Mouse (Mus musculus) midbrain, embryonic 11.5 days (tissue): Measurements from ENCODE around the gene Mark3. TPM values are rescaled to one million over a fixed set of nuclear protein-coding genes. Genes with fewer than 3 reads are reported as not detected.

Source experiments
- ATAC-seq: fragments of 200-750 bp; cut with Nextera tagmentation; 2 replicates; pipeline ENCODE4 v1.8.0; 2017; ENCODE audit warnings: moderate TSS enrichment, moderate library complexity; ENCODE audit not compliant: low FRiP score
- DNase-seq: peaks from one replicate; pipeline ENCODE4 v3.0.0; 2015; ENCODE audit warnings: low spot score; ENCODE audit errors: missing footprints
- H3K27ac ChIP-seq: fragments of 300-500 bp; sonication (generic); 2 replicates; pipeline ENCODE4 v1.5.1; 2014; ENCODE audit warnings: low read depth, low read length
- H3K27me3 ChIP-seq: fragments of 300-500 bp; sonication (generic); 2 replicates; pipeline ENCODE4 v1.6.1; 2014; ENCODE audit warnings: mild to moderate bottlenecking, low read length, moderate library complexity, mixed read lengths; ENCODE audit not compliant: control insufficient read depth, insufficient read depth
- H3K36me3 ChIP-seq: fragments of 300-500 bp; sonication (generic); 2 replicates; pipeline ENCODE4 v1.6.1; 2014; ENCODE audit warnings: mild to moderate bottlenecking, low read length, moderate library complexity, mixed read lengths; ENCODE audit not compliant: control insufficient read depth, insufficient read depth
- H3K4me1 ChIP-seq: fragments of 300-500 bp; sonication (generic); 2 replicates; pipeline ENCODE4 v1.6.1; 2014; ENCODE audit warnings: low read length; ENCODE audit not compliant: control insufficient read depth, insufficient read depth
- H3K4me2 ChIP-seq: fragments of 300-500 bp; sonication (generic); 2 replicates; pipeline ENCODE4 v1.6.1; 2014; ENCODE audit warnings: mild to moderate bottlenecking, moderate library complexity
- H3K4me3 ChIP-seq: fragments of 300-500 bp; sonication (generic); 2 replicates; pipeline ENCODE4 v1.5.1; 2014; ENCODE audit warnings: low read depth, low read length
- H3K9ac ChIP-seq: fragments of 300-500 bp; sonication (generic); 2 replicates; pipeline ENCODE4 v1.6.1; 2014; ENCODE audit warnings: low read length
- H3K9me3 ChIP-seq: fragments of 300-500 bp; sonication (generic); 2 replicates; pipeline ENCODE4 v1.6.1; 2016; ENCODE audit warnings: low read length; ENCODE audit not compliant: control insufficient read depth
- WGBS: fragments of 180-500 bp; shearing (Covaris S2); extraction: QIAGEN DNeasy Blood & Tissue Kit; methylation state at CpG from one replicate; pipeline ENCODE4 v1.1.7; 2014; 5-methylcytosine and 5-hydroxymethylcytosine counted together
- polyA plus RNA-seq: library from polyadenylated mRNA; unstranded; fragments of >200 nt; fragmentation: Nextera tagmentation; extraction: Ambion mirVana; gene quantifications from 2 replicates; pipeline ENCODE4 v1.2.1, GENCODE M21; 2014

Mark3 gene
- polyA plus RNA-seq, 1 experiment from 2014 or later, result 73.7 TPM

DNA sequence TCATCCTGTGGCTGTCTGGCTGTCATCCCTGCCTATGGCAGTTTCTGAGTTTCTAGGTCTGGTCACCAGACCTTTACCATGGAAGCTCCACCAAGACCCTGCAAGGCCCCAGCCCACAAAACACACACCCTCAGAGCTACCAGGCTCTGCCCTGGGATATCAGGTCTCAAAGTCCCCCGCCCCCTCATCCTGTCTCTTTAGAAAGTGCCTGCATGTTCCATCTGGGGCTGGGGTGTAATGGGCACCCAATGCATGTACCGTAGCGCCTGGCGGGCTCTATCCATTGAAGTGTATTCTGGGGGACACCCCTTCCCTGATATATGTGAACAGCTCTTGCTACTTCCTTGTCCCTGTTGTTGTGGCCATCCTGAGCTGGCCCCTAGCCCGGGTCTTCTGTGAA lies 118.6 kb downstream of the Mark3 start:
- peak overlapping the region; percentile 45 for H3K4me2 ChIP-seq
- H3K36me3 ChIP-seq, result no peaks in the 10 kb centered on the region
- DNase-seq (peak; percentile 87), ATAC-seq (no peak)
- WGBS, result 73% methylated on average over 5 of the region's 5 CpGs
- H3K9ac ChIP-seq, result peak overlapping the region; percentile 71
- peaks cover 71% of the 10 kb centered on the region for H3K4me1 ChIP-seq
- H3K27ac ChIP-seq, result peak overlapping the region; percentile 98
- no peaks in the 10 kb centered on the region for H3K27me3 ChIP-seq
- no peaks in the 10 kb centered on the region for H3K9me3 ChIP-seq
- no peak overlapping the region for H3K4me3 ChIP-seq

DNA sequence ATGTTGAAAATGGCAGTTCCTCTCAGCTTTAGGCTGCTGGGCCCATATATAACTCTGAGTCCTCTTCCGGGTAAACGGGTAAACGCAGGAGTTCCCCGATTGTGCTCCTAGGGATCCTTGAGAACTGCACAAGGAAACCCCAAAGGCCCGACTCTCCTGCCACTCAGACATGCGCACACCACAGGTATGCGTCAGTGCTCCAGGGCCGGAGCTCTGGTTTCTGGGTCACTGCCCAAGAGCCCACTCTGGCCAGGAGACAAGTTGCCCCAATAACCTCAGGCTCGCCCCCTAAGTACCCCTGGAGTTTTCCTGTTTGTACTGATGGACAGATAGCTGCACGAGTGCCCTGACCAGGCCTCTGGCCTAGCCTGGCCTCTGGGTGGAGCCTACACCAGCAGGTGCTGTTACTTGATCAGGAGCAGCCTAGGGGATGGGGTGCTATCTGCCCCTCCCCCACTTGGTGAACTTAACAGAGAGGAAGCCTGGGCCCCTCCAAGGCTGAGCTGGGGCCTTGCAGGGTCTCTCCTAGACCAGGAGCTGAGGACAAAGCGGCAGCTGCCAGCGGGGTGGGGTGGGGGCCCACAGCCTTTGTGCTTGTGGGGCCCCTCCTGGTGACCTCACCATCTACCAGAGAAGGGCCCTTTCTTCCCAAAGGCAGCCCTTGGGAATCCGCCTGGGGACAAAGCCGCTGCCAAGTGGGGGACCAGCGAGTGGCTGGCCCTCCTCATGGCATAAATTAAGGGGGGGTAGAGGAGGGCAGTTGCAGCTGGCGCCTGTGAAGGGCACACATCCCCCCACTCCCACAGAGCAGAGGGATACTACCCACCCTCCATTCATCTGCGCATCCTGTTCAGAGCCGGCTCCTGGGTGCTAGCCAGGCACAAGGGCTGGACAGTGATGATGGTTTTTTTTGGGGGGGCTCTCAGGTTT lies 119.3 kb downstream of the Mark3 start:
- DNase-seq, result peak; percentile 98
- H3K9me3 ChIP-seq, result no peaks in the 10 kb centered on the region
- no peaks in the 10 kb centered on the region for H3K36me3 ChIP-seq
- H3K27me3 ChIP-seq, result no peaks in the 10 kb centered on the region
- peak overlapping the region; percentile 98 for H3K27ac ChIP-seq
- peak overlapping the region; percentile 71 for H3K9ac ChIP-seq
- peak overlapping the region; percentile 45 for H3K4me2 ChIP-seq
- 0 out of 2 replicates have a peak overlapping the region, but pooled peaks have one; percentile 12 for H3K4me3 ChIP-seq
- 15% methylated on average over 18 of the region's 18 CpGs for WGBS
- ATAC-seq, result peak; percentile 87
- H3K4me1 ChIP-seq, result peaks cover 65% of the 10 kb centered on the region

DNA sequence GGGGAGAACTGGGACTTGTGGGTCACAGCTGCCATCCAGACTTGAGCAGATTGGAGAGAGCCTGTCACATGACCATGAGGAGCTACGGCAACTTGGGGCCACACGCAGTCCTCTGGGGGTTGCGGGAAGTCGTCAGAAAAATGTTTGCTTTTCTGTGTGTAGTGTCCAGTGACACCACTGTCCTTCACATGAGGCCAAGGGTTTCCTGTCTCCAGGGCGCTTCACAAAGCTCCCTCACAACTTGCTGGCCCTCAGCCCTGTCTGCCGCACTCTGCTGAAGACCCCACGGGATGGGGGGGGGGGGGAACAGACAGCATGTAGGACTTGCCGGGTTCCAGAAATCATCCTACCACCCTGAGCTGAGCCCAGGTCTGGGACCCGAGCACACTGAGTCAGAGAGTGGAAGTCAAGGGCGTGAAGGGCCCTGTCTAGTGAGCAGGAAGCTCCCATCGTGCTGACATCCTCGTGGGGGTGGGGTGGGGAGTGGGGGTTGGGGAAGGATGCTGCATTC lies 120.0 kb downstream of the Mark3 start:
- DNase-seq, result no peak
- H3K9ac ChIP-seq, result peak overlapping the region; percentile 71
- H3K27me3 ChIP-seq, result no peaks in the 10 kb centered on the region
- H3K36me3 ChIP-seq, result no peaks in the 10 kb centered on the region
- 1% methylated on average over 12 of the region's 12 CpGs for WGBS
- peak overlapping the region; percentile 45 for H3K4me2 ChIP-seq
- 0 out of 2 replicates have a peak overlapping the region, but pooled peaks have one; percentile 12 for H3K4me3 ChIP-seq
- ATAC-seq, result peak; percentile 13
- peaks cover 65% of the 10 kb centered on the region for H3K4me1 ChIP-seq
- H3K27ac ChIP-seq, result peak overlapping the region; percentile 98
- no peaks in the 10 kb centered on the region for H3K9me3 ChIP-seq

DNA sequence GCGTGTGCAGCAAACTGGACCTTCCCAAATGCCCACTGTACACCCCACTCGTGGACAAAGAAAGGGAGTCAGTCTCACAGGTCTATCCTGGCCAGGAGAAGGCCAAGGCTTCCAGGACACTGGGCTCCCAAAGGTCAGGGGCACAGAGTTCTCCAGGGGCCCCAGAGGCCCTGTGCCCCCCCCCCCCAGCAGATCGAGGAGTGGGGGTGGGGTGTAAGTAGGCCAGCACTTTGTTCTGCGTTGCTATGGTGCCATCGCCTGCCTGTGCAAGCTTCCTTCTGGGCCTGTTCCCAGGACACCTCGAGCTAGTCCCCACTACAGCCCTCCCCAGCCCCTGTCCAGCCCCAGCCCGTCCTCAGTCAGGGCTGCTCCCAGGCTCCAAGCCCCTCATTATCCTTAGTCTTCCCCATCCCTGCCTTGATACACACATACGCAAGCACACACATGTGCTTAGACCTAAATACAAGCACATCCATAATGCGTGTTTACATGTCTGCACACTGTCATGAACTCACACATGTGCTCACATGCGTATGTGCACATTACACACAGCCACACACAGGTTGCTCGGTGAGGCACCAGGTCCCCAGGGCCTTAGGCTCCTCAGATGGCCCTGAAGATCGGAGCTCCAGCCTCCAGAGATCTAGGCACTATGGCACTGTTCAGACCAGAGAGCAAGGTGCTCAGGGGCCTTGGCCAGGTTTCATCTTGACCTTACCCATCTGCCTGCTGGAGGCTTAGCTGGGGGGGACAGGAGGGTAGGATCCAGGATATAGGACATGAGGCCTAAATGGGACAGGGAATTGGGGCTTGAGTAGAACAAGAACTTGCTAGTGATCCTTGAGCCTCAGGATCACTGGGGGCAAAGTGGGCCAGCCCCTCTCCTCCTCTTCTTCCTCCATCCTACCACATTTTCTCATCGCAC lies 120.8 kb downstream of the Mark3 start:
- Histone ChIP-seq H3K4me3 (no peak overlapping the region), H3K36me3 (no peaks in the 10 kb centered on the region), H3K4me1 (peaks cover 60% of the 10 kb centered on the region), H3K27ac (peak overlapping the region; percentile 98), H3K9me3 (no peaks in the 10 kb centered on the region), H3K27me3 (no peaks in the 10 kb centered on the region), H3K9ac (peak overlapping the region; percentile 71), H3K4me2 (peak overlapping the region; percentile 45)
- peak; percentile 97 for DNase-seq
- ATAC-seq, result peak; percentile 51
- WGBS, result 33% methylated on average over 13 of the region's 13 CpGs

- 22% methylated on average over 6 of the region's 6 CpGs for WGBS
- ATAC-seq (no peak), DNase-seq (peak; percentile 98)
- no peak overlapping the region for H3K4me2 ChIP-seq
- peak overlapping the region; percentile 71 for H3K9ac ChIP-seq
- peak overlapping the region; percentile 98 for H3K27ac ChIP-seq
- no peaks in the 10 kb centered on the region for H3K9me3 ChIP-seq
- H3K36me3 ChIP-seq, result no peaks in the 10 kb centered on the region
- no peak overlapping the region for H3K4me3 ChIP-seq
- H3K4me1 ChIP-seq, result peaks cover 49% of the 10 kb centered on the region
- no peaks in the 10 kb centered on the region for H3K27me3 ChIP-seq
These were observed 121.9 kb downstream of the Mark3 start for GRCm38 (mm10) chr12:111696239-111696638.

- 72% methylated on average over 4 of the region's 4 CpGs for WGBS
- no peak overlapping the region for H3K9ac ChIP-seq
- H3K4me1 ChIP-seq, result peaks cover 36% of the 10 kb centered on the region
- no peaks in the 10 kb centered on the region for H3K27me3 ChIP-seq
- H3K9me3 ChIP-seq, result no peaks in the 10 kb centered on the region
- no peak overlapping the region for H3K4me3 ChIP-seq
- H3K27ac ChIP-seq, result no peak overlapping the region
- no peaks in the 10 kb centered on the region for H3K36me3 ChIP-seq
- no peak for ATAC-seq
- no peak overlapping the region for H3K4me2 ChIP-seq
- DNase-seq, result no peak
These were observed 123.4 kb downstream of the Mark3 start for GRCm38 (mm10) chr12:111697708-111698107.

- no peak overlapping the region for H3K9ac ChIP-seq
- H3K36me3 ChIP-seq, result no peaks in the 10 kb centered on the region
- ATAC-seq, result no peak
- DNase-seq, result no peak
- H3K9me3 ChIP-seq, result no peaks in the 10 kb centered on the region
- no peak overlapping the region for H3K4me3 ChIP-seq
- no peak overlapping the region for H3K4me2 ChIP-seq
- 87% methylated on average over 6 of the region's 6 CpGs for WGBS
- no peak overlapping the region for H3K27ac ChIP-seq
- H3K27me3 ChIP-seq, result no peaks in the 10 kb centered on the region
- peaks cover 28% of the 10 kb centered on the region for H3K4me1 ChIP-seq
These were observed 124.1 kb downstream of the Mark3 start for GRCm38 (mm10) chr12:111698346-111698913.

DNA sequence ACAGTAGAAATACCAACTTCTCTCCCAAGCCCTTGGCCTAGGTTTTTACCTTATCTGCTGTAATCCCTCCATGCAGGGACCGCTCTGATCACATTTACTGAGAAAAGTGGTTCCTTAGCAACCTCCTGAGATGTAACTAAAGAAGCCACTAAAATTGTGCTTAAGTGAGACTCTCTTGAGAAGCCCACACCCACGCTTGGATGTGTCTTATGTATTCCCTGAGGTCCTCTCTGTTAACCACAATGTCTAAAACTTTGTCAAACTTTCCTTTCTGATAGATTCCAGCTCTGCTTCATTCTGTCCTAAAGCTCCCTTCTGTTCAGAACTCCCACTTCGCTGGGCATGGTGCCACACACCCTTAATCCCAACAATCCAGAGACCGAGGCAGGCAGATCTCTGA lies 125.2 kb downstream of the Mark3 start:
- H3K9ac ChIP-seq, result no peak overlapping the region
- H3K9me3 ChIP-seq, result no peaks in the 10 kb centered on the region
- H3K36me3 ChIP-seq, result no peaks in the 10 kb centered on the region
- no peak overlapping the region for H3K27ac ChIP-seq
- no peaks in the 10 kb centered on the region for H3K27me3 ChIP-seq
- no peak overlapping the region for H3K4me3 ChIP-seq
- H3K4me1 ChIP-seq, result peaks cover 17% of the 10 kb centered on the region
- ATAC-seq (no peak), DNase-seq (no peak)
- 89% methylated on average over 4 of the region's 4 CpGs for WGBS
- H3K4me2 ChIP-seq, result no peak overlapping the region
